Mouse (Mus musculus) lung, embryonic 16.5 days (tissue): ENCODE data around the gene Gdpd3. TPM values are rescaled to one million over a fixed set of nuclear protein-coding genes. Genes with fewer than 3 reads are reported as not detected.
A peak's percentile ranks its signal among the peaks of the same experiment; 100 is the strongest.

Source experiments
- ATAC-seq: fragments of 200-750 bp; cut with Nextera tagmentation; 2 replicates; pipeline ENCODE4 v1.8.0; 2017; ENCODE audit warnings: low read depth, mild to moderate bottlenecking, moderate library complexity
- H3K27ac ChIP-seq: fragments of 300-500 bp; sonication (generic); 2 replicates; pipeline ENCODE4 v1.5.1; 2014; ENCODE audit warnings: mild to moderate bottlenecking, control low read depth, low read length
- H3K27me3 ChIP-seq: fragments of 300-500 bp; sonication (generic); 2 replicates; pipeline ENCODE4 v1.6.1; 2014; ENCODE audit warnings: low read depth, low read length, mixed read lengths; ENCODE audit not compliant: control insufficient read depth, insufficient read depth
- H3K36me3 ChIP-seq: fragments of 300-500 bp; sonication (generic); 2 replicates; pipeline ENCODE4 v1.6.1; 2014; ENCODE audit warnings: low read length; ENCODE audit not compliant: control insufficient read depth, insufficient read depth
- H3K4me1 ChIP-seq: fragments of 300-500 bp; sonication (generic); replicated peaks from 2 replicates; pipeline ENCODE4 v1.6.1; 2014; ENCODE audit warnings: low read length, mixed read lengths; ENCODE audit not compliant: control insufficient read depth, insufficient read depth
- H3K4me2 ChIP-seq: fragments of 300-500 bp; sonication (generic); 2 replicates; pipeline ENCODE4 v1.6.1; 2014; ENCODE audit warnings: low read depth, low read length, control low read depth
- H3K4me3 ChIP-seq: fragments of 300-500 bp; sonication (generic); 2 replicates; pipeline ENCODE4 v1.5.1; 2014; ENCODE audit warnings: mild to moderate bottlenecking, low read length, control low read depth
- H3K9ac ChIP-seq: fragments of 300-500 bp; sonication (generic); 2 replicates; pipeline ENCODE4 v1.6.1; 2014; ENCODE audit warnings: low read length, control low read depth
- H3K9me3 ChIP-seq: fragments of 300-500 bp; sonication (generic); 2 replicates; pipeline ENCODE4 v1.6.1; 2016; ENCODE audit warnings: low read length; ENCODE audit not compliant: control insufficient read depth
- WGBS: fragments of 180-500 bp; shearing (Covaris S2); extraction: QIAGEN DNeasy Blood & Tissue Kit; methylation state at CpG from one replicate; pipeline ENCODE4 v1.1.7; 2014; 5-methylcytosine and 5-hydroxymethylcytosine counted together
- polyA plus RNA-seq: library from polyadenylated mRNA; unstranded; fragments of >200 nt; fragmentation: Nextera tagmentation; extraction: Ambion mirVana; gene quantifications from 2 replicates; pipeline ENCODE4 v1.2.1, GENCODE M21; 2015

Gene Gdpd3
- polyA plus RNA-seq, 1 experiment from 2014 or later: 4.2 TPM

DNA sequence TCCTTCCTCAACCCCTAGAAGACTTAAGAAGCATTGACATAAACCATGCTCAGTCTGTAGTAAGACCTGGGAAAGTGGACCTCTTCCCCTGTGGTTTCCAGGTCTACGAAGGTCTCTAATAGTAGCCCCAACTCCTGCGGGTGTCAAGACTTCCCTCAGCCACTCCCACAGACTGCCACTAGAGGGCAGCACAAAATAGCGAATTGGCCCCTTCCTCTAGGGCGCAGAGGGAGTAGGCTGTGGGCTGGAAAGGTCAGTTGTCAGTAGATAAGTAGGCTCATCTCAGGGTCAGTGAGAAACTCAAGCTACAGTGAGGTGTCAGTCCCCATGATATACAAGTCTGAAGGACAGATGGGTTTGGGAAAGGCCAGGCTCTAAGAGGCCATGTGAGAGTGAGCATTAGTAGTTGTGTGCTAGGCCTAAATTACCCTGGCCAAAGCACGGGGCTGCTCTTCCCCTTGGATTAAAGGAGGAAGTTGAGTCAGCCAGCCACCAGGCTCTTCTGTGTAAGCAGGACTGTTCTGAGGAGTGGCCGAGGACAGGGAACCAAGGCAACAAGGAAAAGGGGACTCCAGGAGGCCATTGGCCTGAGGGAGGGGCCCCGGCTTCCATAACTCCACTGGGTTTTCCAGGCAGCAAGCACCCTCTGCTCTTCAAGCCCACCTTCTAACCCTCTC is 55.8 kb downstream of the Gdpd3 start:
- H3K27me3 ChIP-seq: peaks cover 15% of the 10 kb centered on the region
- no peaks in the 10 kb centered on the region for H3K9me3 ChIP-seq
- ATAC-seq: peak; percentile 55
- no peak overlapping the region for H3K9ac ChIP-seq
- H3K4me1 ChIP-seq: peaks cover 5% of the 10 kb centered on the region; the same call in 1 of the 2 replicates
- no peak overlapping the region for H3K4me3 ChIP-seq
- no peak overlapping the region for H3K27ac ChIP-seq
- WGBS: 21% methylated on average over 7 of the region's 7 CpGs
- no peaks in the 10 kb centered on the region for H3K36me3 ChIP-seq
- no peak overlapping the region for H3K4me2 ChIP-seq

DNA sequence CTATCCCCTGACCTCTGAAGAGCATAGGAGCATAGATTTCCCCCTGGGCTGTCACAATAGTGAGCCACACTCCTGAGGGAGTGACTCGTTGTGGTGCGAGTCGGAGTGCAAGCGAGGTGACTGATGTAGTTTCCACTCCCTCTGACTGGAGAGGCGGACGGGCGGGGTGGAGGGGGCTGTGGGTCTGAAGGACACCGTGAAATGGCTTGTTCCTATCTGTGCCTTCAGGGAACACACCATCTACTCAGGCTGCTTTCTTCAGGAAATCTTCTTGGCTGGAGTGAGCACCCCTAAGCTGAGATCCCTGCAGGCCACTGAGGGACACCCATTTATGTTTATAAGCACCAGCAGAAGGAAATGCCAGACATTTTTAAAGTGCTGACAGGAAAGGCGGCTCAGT is 56.6 kb downstream of the Gdpd3 start:
- Histone ChIP-seq H3K9ac (no peak overlapping the region), H3K4me3 (no peak overlapping the region)
- 16% methylated on average over 9 of the region's 9 CpGs for WGBS

DNA sequence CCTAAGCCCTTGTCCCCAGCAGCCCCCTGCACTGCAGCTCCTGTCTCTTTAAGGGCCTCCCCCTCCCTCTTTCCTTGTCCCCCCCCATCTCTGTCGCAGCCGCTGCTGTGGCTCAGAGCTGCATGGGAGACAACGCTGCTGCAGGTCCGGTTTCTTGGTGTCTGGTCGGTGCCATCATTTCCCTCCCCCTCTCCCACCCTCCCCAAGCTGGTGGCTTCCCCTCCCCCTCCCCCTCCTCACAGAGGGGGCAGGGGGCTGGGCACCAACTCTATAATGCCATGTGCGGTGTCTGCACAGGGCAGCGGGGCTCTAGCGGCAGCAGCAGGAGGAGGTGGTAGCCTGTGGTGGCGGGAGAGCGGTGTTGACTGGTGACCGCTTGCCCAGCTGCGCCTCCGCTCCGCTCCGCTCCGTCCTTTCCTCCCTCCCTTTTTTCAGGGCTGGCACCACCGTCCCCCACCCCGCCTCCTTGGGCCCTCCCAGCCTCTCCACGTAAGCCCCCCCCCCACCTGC is 57.1 kb downstream of the Gdpd3 start:
- no peaks in the 10 kb centered on the region for H3K9me3 ChIP-seq
- peak overlapping the region; percentile 54 for H3K4me2 ChIP-seq
- H3K9ac ChIP-seq: peak overlapping the region; percentile 20; the same call in 1 of the 2 replicates
- H3K27ac ChIP-seq: no peak overlapping the region
- no peak for ATAC-seq
- peaks cover 15% of the 10 kb centered on the region for H3K27me3 ChIP-seq
- H3K36me3 ChIP-seq: no peaks in the 10 kb centered on the region
- peak overlapping the region; percentile 28 for H3K4me3 ChIP-seq
- WGBS: 0% methylated on average over 11 of the region's 19 CpGs
- H3K4me1 ChIP-seq: peaks cover 5% of the 10 kb centered on the region; the same call in 1 of the 2 replicates

More for the DNA sequence above, 56.6 kb downstream of the Gdpd3 start:
- Histone ChIP-seq H3K4me1 (peaks cover 5% of the 10 kb centered on the region; the same call in 1 of the 2 replicates), H3K27me3 (peaks cover 15% of the 10 kb centered on the region), H3K36me3 (no peaks in the 10 kb centered on the region), H3K27ac (no peak overlapping the region), H3K4me2 (no peak overlapping the region), H3K9me3 (no peaks in the 10 kb centered on the region)
- no peak for ATAC-seq

DNA sequence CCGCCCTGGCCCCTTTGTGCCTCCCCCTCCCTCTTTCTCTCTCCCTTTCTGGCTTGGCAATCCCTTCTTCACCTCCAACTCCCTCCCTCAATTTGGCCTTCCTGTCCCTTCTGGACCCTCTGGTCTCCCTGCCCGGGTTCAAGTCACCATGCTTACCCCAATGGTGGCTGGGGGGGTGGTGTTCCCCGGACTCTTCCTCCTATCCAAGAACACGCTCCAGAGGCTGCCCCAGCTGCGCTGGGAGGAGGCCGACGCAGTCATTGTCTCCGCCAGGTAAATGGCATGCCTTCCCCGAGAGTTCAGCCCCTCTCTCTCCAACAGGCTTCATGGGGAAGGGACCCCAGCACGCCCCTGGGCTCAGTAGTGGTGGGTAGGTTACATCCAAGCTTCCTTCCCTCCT is 57.8 kb downstream of the Gdpd3 start:
- H3K27me3 ChIP-seq: peaks cover 15% of the 10 kb centered on the region
- H3K4me3 ChIP-seq: no peak overlapping the region
- peaks cover 5% of the 10 kb centered on the region; the same call in 1 of the 2 replicates for H3K4me1 ChIP-seq
- H3K27ac ChIP-seq: no peak overlapping the region
- no peak overlapping the region for H3K9ac ChIP-seq
- no peaks in the 10 kb centered on the region for H3K36me3 ChIP-seq
- ATAC-seq: no peak
- WGBS: 11% methylated on average over 10 of the region's 10 CpGs
- H3K4me2 ChIP-seq: no peak overlapping the region
- H3K9me3 ChIP-seq: no peaks in the 10 kb centered on the region

Other genes starting within 250 kb of the Gdpd3 start
- gene Eif3c, start 199.9 kb upstream of the Gdpd3 start, polyA plus RNA-seq: 181 and 187 TPM in 2 replicates
- 1.6 and 2.3 TPM in 2 replicates for gene Apobr, start 181.4 kb upstream of the Gdpd3 start, polyA plus RNA-seq
- 31.2 and 31.7 TPM in 2 replicates for gene Cln3, start 180.5 kb upstream of the Gdpd3 start, polyA plus RNA-seq
- gene Il27, start 171.4 kb upstream of the Gdpd3 start, polyA plus RNA-seq: not detected in 2 replicates
- gene Nupr1, start 135.5 kb upstream of the Gdpd3 start, polyA plus RNA-seq: 34.2 and 53.9 TPM in 2 replicates
- 42.9 and 47.3 TPM in 2 replicates for gene Sgf29, start 117.0 kb upstream of the Gdpd3 start, polyA plus RNA-seq
- 12.3 and 21.1 TPM in 2 replicates for gene Sult1a1, start 89.9 kb upstream of the Gdpd3 start, polyA plus RNA-seq
- gene Bola2, start 70.9 kb upstream of the Gdpd3 start, polyA plus RNA-seq: 102 and 108 TPM in 2 replicates
- 11.1 and 11.9 TPM in 2 replicates for gene Slx1b, start 70.5 kb upstream of the Gdpd3 start, polyA plus RNA-seq
- 42.4 and 59.5 TPM in 2 replicates for gene Coro1a, start 58.5 kb upstream of the Gdpd3 start, polyA plus RNA-seq
- gene Mapk3, start 6.7 kb upstream of the Gdpd3 start, polyA plus RNA-seq: 138 and 139 TPM in 2 replicates
- gene Ypel3, start 10.6 kb downstream of the Gdpd3 start, polyA plus RNA-seq: 111 and 123 TPM in 2 replicates
- gene Tbx6, start 15.1 kb downstream of the Gdpd3 start, polyA plus RNA-seq: 0.25 and 0.68 TPM in 2 replicates
- gene Ppp4c, start 26.2 kb downstream of the Gdpd3 start, polyA plus RNA-seq: 232 and 243 TPM in 2 replicates
- 0.36 and 0.38 TPM in 2 replicates for gene Fam57b, start 31.3 kb downstream of the Gdpd3 start, polyA plus RNA-seq
- not detected in 2 replicates for gene 4930451I11Rik, start 65.3 kb downstream of the Gdpd3 start, polyA plus RNA-seq
- gene Doc2a, start 81.1 kb downstream of the Gdpd3 start, polyA plus RNA-seq: 0.49 and 0.63 TPM in 2 replicates
- gene Hirip3, start 95.6 kb downstream of the Gdpd3 start, polyA plus RNA-seq: 30.3 and 32.3 TPM in 2 replicates
- 76.5 and 89.3 TPM in 2 replicates for gene Ino80e, start 96.0 kb downstream of the Gdpd3 start, polyA plus RNA-seq
- 55.8 and 58.3 TPM in 2 replicates for gene Taok2, start 118.4 kb downstream of the Gdpd3 start, polyA plus RNA-seq
- gene Tmem219, start 156.6 kb downstream of the Gdpd3 start, polyA plus RNA-seq: 28.4 and 30.8 TPM in 2 replicates
- gene Kctd13, start 162.5 kb downstream of the Gdpd3 start, polyA plus RNA-seq: 11.7 and 12.3 TPM in 2 replicates
- gene Asphd1, start 183.2 kb downstream of the Gdpd3 start, polyA plus RNA-seq: 0.14 and 0.20 TPM in 2 replicates
- gene Sez6l2, start 184.2 kb downstream of the Gdpd3 start, polyA plus RNA-seq: 0.36 and 0.63 TPM in 2 replicates
- 119 and 122 TPM in 2 replicates for gene Cdipt, start 209.6 kb downstream of the Gdpd3 start, polyA plus RNA-seq
- 0.89 and 2.1 TPM in 2 replicates for gene Cdiptos, start 209.8 kb downstream of the Gdpd3 start, polyA plus RNA-seq
- 14.9 and 17.9 TPM in 2 replicates for gene Mvp, start 248.3 kb downstream of the Gdpd3 start, polyA plus RNA-seq